Mouse (Mus musculus): ENCODE measurements around the gene Pcp2. TPM values are rescaled to one million over a fixed set of nuclear protein-coding genes. Genes with fewer than 3 reads are reported as not detected.
"Not testable (repeated sequence)": the region's sequence is repeated elsewhere in the genome, so short reads cannot be mapped to it uniquely, and the experiment has no call there.

The Pcp2 gene
- polyA plus RNA-seq, 1 experiment, result not detected

GRCm38 (mm10) chr8:3586452-3586851 is 38.9 kb downstream of the Pcp2 start:
- H3K4me3 ChIP-seq (ENCODE audit: control insufficient read depth, low read depth, low read length), result no peak overlapping the region
- peaks cover 7% of the 10 kb centered on the region for H3K4me1 ChIP-seq (ENCODE audit: control insufficient read depth, insufficient read depth, low read length)
- no peaks in the 10 kb centered on the region for H3K36me3 ChIP-seq (ENCODE audit: control insufficient read depth, insufficient read depth, low read length)

GRCm38 (mm10) chr8:3581961-3582360 is 43.4 kb downstream of the Pcp2 start:
- H3K4me1 ChIP-seq (ENCODE audit: control insufficient read depth, insufficient read depth, low read length); H3K4me3 ChIP-seq (ENCODE audit: control insufficient read depth, low read depth, low read length); H3K27me3 ChIP-seq (ENCODE audit: control insufficient read depth, insufficient read depth, low read length); H3K36me3 ChIP-seq (ENCODE audit: control insufficient read depth, insufficient read depth, low read length); H3K27ac ChIP-seq (ENCODE audit: control insufficient read depth, insufficient read depth, low read depth, low read length): not testable (repeated sequence)

More at GRCm38 (mm10) chr8:3586452-3586851, 38.9 kb downstream of the Pcp2 start:
- Histone ChIP-seq H3K27ac (ENCODE audit: control insufficient read depth, insufficient read depth, low read depth, low read length) (no peak overlapping the region), H3K27me3 (ENCODE audit: control insufficient read depth, insufficient read depth, low read length) (no peaks in the 10 kb centered on the region)
- TF ChIP-seq POLR2A (IDR thresholded peaks at IDR 0.05; ENCODE audit: control insufficient read depth, low read depth, low read length), result no peak
- TF ChIP-seq CTCF (IDR thresholded peaks at IDR 0.05; ENCODE audit: control insufficient read depth, insufficient read depth, insufficient replicate concordance, low read depth, low read length), result no peak

- Histone ChIP-seq H3K4me3 (ENCODE audit: control insufficient read depth, low read depth, low read length) (no peak overlapping the region), H3K4me1 (ENCODE audit: control insufficient read depth, insufficient read depth, low read length) (peaks cover 5% of the 10 kb centered on the region), H3K27ac (ENCODE audit: control insufficient read depth, insufficient read depth, low read depth, low read length) (no peak overlapping the region), H3K27me3 (ENCODE audit: control insufficient read depth, insufficient read depth, low read length) (no peaks in the 10 kb centered on the region), H3K36me3 (ENCODE audit: control insufficient read depth, insufficient read depth, low read length) (no peaks in the 10 kb centered on the region)
- TF ChIP-seq CTCF (IDR thresholded peaks at IDR 0.05; ENCODE audit: control insufficient read depth, insufficient read depth, insufficient replicate concordance, low read depth, low read length) (no peak), POLR2A (IDR thresholded peaks at IDR 0.05; ENCODE audit: control insufficient read depth, low read depth, low read length) (no peak)
These were observed 45.7 kb downstream of the Pcp2 start for GRCm38 (mm10) chr8:3579390-3580364.

- no peak overlapping the region for H3K4me3 ChIP-seq (ENCODE audit: control insufficient read depth, low read depth, low read length)
- no peaks in the 10 kb centered on the region for H3K36me3 ChIP-seq (ENCODE audit: control insufficient read depth, insufficient read depth, low read length)
- H3K4me1 ChIP-seq (ENCODE audit: control insufficient read depth, insufficient read depth, low read length), result peaks cover 5% of the 10 kb centered on the region
- H3K27me3 ChIP-seq (ENCODE audit: control insufficient read depth, insufficient read depth, low read length), result no peaks in the 10 kb centered on the region
- TF ChIP-seq POLR2A (IDR thresholded peaks at IDR 0.05; ENCODE audit: control insufficient read depth, low read depth, low read length), result no peak
- no peak for TF ChIP-seq CTCF (IDR thresholded peaks at IDR 0.05; ENCODE audit: control insufficient read depth, insufficient read depth, insufficient replicate concordance, low read depth, low read length)
- H3K27ac ChIP-seq (ENCODE audit: control insufficient read depth, insufficient read depth, low read depth, low read length), result no peak overlapping the region
These were observed 49.0 kb downstream of the Pcp2 start for GRCm38 (mm10) chr8:3576211-3576960.

- TF ChIP-seq CTCF (IDR thresholded peaks at IDR 0.05; ENCODE audit: control insufficient read depth, insufficient read depth, insufficient replicate concordance, low read depth, low read length) (no peak), POLR2A (IDR thresholded peaks at IDR 0.05; ENCODE audit: control insufficient read depth, low read depth, low read length) (no peak)
- peaks cover 5% of the 10 kb centered on the region for H3K4me1 ChIP-seq (ENCODE audit: control insufficient read depth, insufficient read depth, low read length)
- no peaks in the 10 kb centered on the region for H3K36me3 ChIP-seq (ENCODE audit: control insufficient read depth, insufficient read depth, low read length)
- H3K27ac ChIP-seq (ENCODE audit: control insufficient read depth, insufficient read depth, low read depth, low read length), result no peak overlapping the region
- H3K4me3 ChIP-seq (ENCODE audit: control insufficient read depth, low read depth, low read length), result no peak overlapping the region
- H3K27me3 ChIP-seq (ENCODE audit: control insufficient read depth, insufficient read depth, low read length), result no peaks in the 10 kb centered on the region
These were observed 50.8 kb downstream of the Pcp2 start for GRCm38 (mm10) chr8:3574546-3574945.

Other genes with a start within 250 kb of the Pcp2 start
- gene Arhgef18, start 232.5 kb downstream of the Pcp2 start, polyA plus RNA-seq (2012; rRNA removed), result 6.7 and 8.2 TPM in 2 replicates
- 47.9 and 51.1 TPM in 2 replicates for gene Pex11g, start 157.9 kb downstream of the Pcp2 start, polyA plus RNA-seq (2012; rRNA removed)
- 72.2 and 114 TPM in 2 replicates for gene Tex45, start 154.7 kb downstream of the Pcp2 start, polyA plus RNA-seq (2012; rRNA removed)
- gene Zfp358, start 132.4 kb downstream of the Pcp2 start, polyA plus RNA-seq (2012; rRNA removed), result 3.8 and 3.9 TPM in 2 replicates
- gene Mcoln1, start 125.1 kb downstream of the Pcp2 start, polyA plus RNA-seq (2012; rRNA removed), result 39.7 and 46.5 TPM in 2 replicates
- 12.4 and 17.8 TPM in 2 replicates for gene Pnpla6, start 110.2 kb downstream of the Pcp2 start, polyA plus RNA-seq (2012; rRNA removed)
- gene C330021F23Rik, start 57.6 kb downstream of the Pcp2 start, polyA plus RNA-seq (2012; rRNA removed), result 0.14 TPM in 1 of 2 replicates, not detected in the other
- 28.7 and 34.4 TPM in 2 replicates for gene Camsap3, start 38.3 kb downstream of the Pcp2 start, polyA plus RNA-seq (2012; rRNA removed)
- gene Xab2, start 4.2 kb downstream of the Pcp2 start, polyA plus RNA-seq (2012; rRNA removed), result 58.6 and 65.9 TPM in 2 replicates
- 23.6 and 31.5 TPM in 2 replicates for gene Pet100, start 4.0 kb downstream of the Pcp2 start, polyA plus RNA-seq (2012; rRNA removed)
- 81.4 and 134 TPM in 2 replicates for gene Stxbp2, start 5.4 kb upstream of the Pcp2 start, polyA plus RNA-seq (2012; rRNA removed)
- 3.7 and 6.3 TPM in 2 replicates for gene Retn, start 30.2 kb upstream of the Pcp2 start, polyA plus RNA-seq (2012; rRNA removed)
- gene Mcemp1, start 40.2 kb upstream of the Pcp2 start, polyA plus RNA-seq (2012; rRNA removed), result 0.06 and 0.44 TPM in 2 replicates
- 0.45 and 0.59 TPM in 2 replicates for gene Fcor, start 46.8 kb upstream of the Pcp2 start, polyA plus RNA-seq (2012; rRNA removed)
- 13.6 TPM in 2 replicates for gene Trappc5, start 50.8 kb upstream of the Pcp2 start, polyA plus RNA-seq (2012; rRNA removed)
- 0.12 and 0.23 TPM in 2 replicates for gene Fcer2a, start 68.6 kb upstream of the Pcp2 start, polyA plus RNA-seq (2012; rRNA removed)
- 17.6 and 42.1 TPM in 2 replicates for gene Clec4g, start 95.1 kb upstream of the Pcp2 start, polyA plus RNA-seq (2012; rRNA removed)
- 0.08 TPM in 1 of 2 replicates, not detected in the other for gene Cd209a, start 123.4 kb upstream of the Pcp2 start, polyA plus RNA-seq (2012; rRNA removed)
- not detected in 2 replicates for gene Cd209e, start 228.8 kb upstream of the Pcp2 start, polyA plus RNA-seq (2012; rRNA removed)

Measured in testis, adult 2 months (tissue).